Mouse (Mus musculus) hindbrain, embryonic 14.5 days (tissue): Measurements from ENCODE around the gene F830045P16Rik. TPM values are rescaled to one million over a fixed set of nuclear protein-coding genes. Genes with fewer than 3 reads are reported as not detected.
"Not testable (repeated sequence)": the region's sequence is repeated elsewhere in the genome, so short reads cannot be mapped to it uniquely, and the experiment has no call there.

Experiments used
- ATAC-seq: fragments of 200-750 bp; cut with Nextera tagmentation; 2 replicates; pipeline ENCODE4 v1.8.0; 2017; ENCODE audit warnings: moderate number of reproducible peaks, mild to moderate bottlenecking, moderate TSS enrichment, moderate library complexity; ENCODE audit not compliant: low FRiP score
- DNase-seq: peaks from one replicate; pipeline ENCODE4 v3.0.0-alpha.2; 2015; ENCODE audit warnings: low spot score
- H3K27ac ChIP-seq: fragments of 300-500 bp; sonication (generic); 2 replicates; pipeline ENCODE4 v1.5.1; 2014; ENCODE audit warnings: mild to moderate bottlenecking, moderate library complexity
- H3K27me3 ChIP-seq: fragments of 300-500 bp; sonication (generic); 2 replicates; pipeline ENCODE4 v1.6.1; 2014; ENCODE audit warnings: mild to moderate bottlenecking, low read length, mixed read lengths; ENCODE audit not compliant: control insufficient read depth, insufficient read depth
- H3K36me3 ChIP-seq: fragments of 300-500 bp; sonication (generic); replicated peaks from 2 replicates; pipeline ENCODE4 v1.6.1; 2014; ENCODE audit not compliant: control insufficient read depth, insufficient read depth
- H3K4me1 ChIP-seq: fragments of 300-500 bp; sonication (generic); replicated peaks from 2 replicates; pipeline ENCODE4 v1.6.1; 2014; ENCODE audit warnings: antibody characterized with exemption, low read length, mixed read lengths; ENCODE audit not compliant: control insufficient read depth, insufficient read depth
- H3K4me2 ChIP-seq: fragments of 300-500 bp; sonication (generic); replicated peaks from 2 replicates; pipeline ENCODE4 v1.6.1; 2014; ENCODE audit warnings: mild to moderate bottlenecking, moderate library complexity
- H3K4me3 ChIP-seq: fragments of 300-500 bp; sonication (generic); replicated peaks from 2 replicates; pipeline ENCODE4 v1.5.1; 2014; ENCODE audit warnings: mild to moderate bottlenecking, low read length
- H3K9ac ChIP-seq: fragments of 300-500 bp; sonication (generic); 2 replicates; pipeline ENCODE4 v1.6.1; 2014
- H3K9me3 ChIP-seq: fragments of 300-500 bp; sonication (generic); 2 replicates; pipeline ENCODE4 v1.6.1; 2016; ENCODE audit warnings: low read length; ENCODE audit not compliant: control insufficient read depth
- WGBS: fragments of 180-500 bp; shearing (Covaris S2); extraction: QIAGEN DNeasy Blood & Tissue Kit; methylation state at CpG from one replicate; pipeline ENCODE4 v1.1.7; 2014; 5-methylcytosine and 5-hydroxymethylcytosine counted together
- polyA plus RNA-seq: library from polyadenylated mRNA; unstranded; fragments of >200 nt; fragmentation: Nextera tagmentation; extraction: Ambion mirVana; gene quantifications from 2 replicates; pipeline ENCODE4 v1.2.1, GENCODE M21; 2014

Gene F830045P16Rik
- polyA plus RNA-seq, 1 experiment from 2014 or later: not detected

DNA sequence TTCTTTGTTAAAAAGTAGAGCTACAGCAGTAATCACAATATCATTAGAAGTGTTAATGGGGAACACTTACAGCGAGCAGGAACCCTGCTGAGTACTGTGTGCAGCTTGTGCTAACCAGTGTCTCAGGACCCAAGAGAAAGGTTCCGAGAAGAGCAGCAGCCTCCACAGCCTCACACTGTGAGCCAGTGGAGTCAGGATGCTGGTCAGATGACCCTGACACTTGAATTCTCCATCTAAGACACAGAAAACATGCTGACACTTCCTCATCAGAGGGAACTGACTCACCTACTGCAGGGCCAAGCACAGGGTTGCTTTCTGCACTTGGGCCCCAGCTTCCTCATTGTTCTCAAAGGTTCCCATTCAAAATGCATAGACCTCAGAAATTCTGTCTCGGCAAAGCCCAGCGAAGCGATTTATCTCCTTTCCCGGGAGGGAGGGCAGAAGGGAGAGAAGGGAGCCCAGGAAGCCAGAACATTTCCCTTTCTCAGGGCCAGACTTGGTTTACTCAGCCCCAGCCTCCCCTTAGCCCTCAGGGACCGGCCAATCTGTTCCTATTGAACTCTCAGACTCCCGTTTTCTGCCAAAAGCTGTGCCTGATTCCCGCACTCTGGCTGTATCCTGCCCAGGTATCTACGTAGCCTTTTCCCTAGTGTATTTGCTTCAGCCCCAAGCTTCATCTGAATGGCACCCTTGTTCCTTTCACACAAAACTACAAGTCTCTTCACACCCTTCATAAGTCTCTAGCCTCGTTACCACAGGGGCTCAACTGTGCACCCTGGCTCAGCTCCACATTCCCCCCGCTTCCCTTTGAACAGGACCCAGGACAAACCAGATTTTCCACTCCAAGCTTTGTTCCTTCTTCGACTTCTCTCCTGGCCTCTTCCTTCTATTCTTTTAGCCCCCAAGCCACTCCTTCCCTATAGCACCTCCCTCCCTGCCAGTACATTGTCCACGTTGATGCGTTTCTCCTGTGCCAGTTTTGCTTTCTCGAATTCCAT is 21.2 kb downstream of the F830045P16Rik start:
- H3K4me1 ChIP-seq: peaks cover 8% of the 10 kb centered on the region; the same call in 1 of the 2 replicates
- H3K4me3 ChIP-seq: no peak overlapping the region
- H3K9ac ChIP-seq: no peak overlapping the region
- no peaks in the 10 kb centered on the region for H3K36me3 ChIP-seq
- H3K27me3 ChIP-seq: no peaks in the 10 kb centered on the region
- ATAC-seq: no peak
- DNase-seq: no peak
- no peak overlapping the region for H3K4me2 ChIP-seq
- H3K27ac ChIP-seq: no peak overlapping the region
- H3K9me3 ChIP-seq: no peaks in the 10 kb centered on the region
- 47% methylated on average over 16 of the region's 16 CpGs for WGBS

- no peaks in the 10 kb centered on the region for H3K9me3 ChIP-seq
- H3K4me1 ChIP-seq: peaks cover 8% of the 10 kb centered on the region; the same call in 1 of the 2 replicates
- DNase-seq: no peak
- no peaks in the 10 kb centered on the region for H3K27me3 ChIP-seq
- no peak overlapping the region for H3K27ac ChIP-seq
- ATAC-seq: no peak
- no peak overlapping the region for H3K4me3 ChIP-seq
- H3K9ac ChIP-seq: no peak overlapping the region
- no peak overlapping the region for H3K4me2 ChIP-seq
- H3K36me3 ChIP-seq: no peaks in the 10 kb centered on the region
These were observed 22.1 kb downstream of the F830045P16Rik start for GRCm38 (mm10) chr2:129514401-129514667.

- DNase-seq (no peak), ATAC-seq (no peak)
- Histone ChIP-seq H3K9me3 (no peaks in the 10 kb centered on the region), H3K4me2 (no peak overlapping the region), H3K4me1 (peaks cover 8% of the 10 kb centered on the region; the same call in 1 of the 2 replicates), H3K27ac (no peak overlapping the region), H3K36me3 (no peaks in the 10 kb centered on the region), H3K27me3 (no peaks in the 10 kb centered on the region), H3K9ac (no peak overlapping the region), H3K4me3 (no peak overlapping the region)
- 83% methylated on average over 6 of the region's 6 CpGs for WGBS
These were observed 22.6 kb downstream of the F830045P16Rik start for GRCm38 (mm10) chr2:129513546-129514400.

- H3K27ac ChIP-seq, H3K9ac ChIP-seq, H3K27me3 ChIP-seq, H3K4me2 ChIP-seq, H3K4me1 ChIP-seq, H3K4me3 ChIP-seq, DNase-seq, ATAC-seq, H3K9me3 ChIP-seq, H3K36me3 ChIP-seq: not testable (repeated sequence)
- WGBS: 91% methylated on average over 7 of the region's 7 CpGs
These were observed 24.3 kb downstream of the F830045P16Rik start for GRCm38 (mm10) chr2:129512147-129512546.

DNA sequence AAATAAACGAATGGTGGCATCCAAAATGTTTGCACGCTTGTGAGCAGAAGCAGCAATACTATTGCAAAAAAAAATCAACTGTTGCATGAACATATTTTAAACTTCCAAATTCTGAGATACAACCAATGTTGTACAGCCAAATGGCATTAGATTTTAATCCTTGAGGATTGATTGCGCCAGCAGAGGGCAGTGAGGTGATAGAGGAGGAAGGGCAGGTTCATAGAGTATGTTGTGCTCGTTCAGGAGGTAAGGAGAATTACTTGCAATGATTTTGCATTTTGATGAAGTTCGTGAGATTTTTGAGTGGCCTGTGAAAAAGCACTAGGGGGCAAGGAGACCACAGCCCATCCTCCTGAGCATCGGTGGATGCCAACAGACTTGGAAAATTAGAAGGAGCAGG is 33.8 kb downstream of the F830045P16Rik start:
- ATAC-seq (no peak), DNase-seq (peak; percentile 79)
- Histone ChIP-seq H3K4me3 (no peak overlapping the region), H3K27me3 (no peaks in the 10 kb centered on the region), H3K4me1 (no peaks in the 10 kb centered on the region), H3K36me3 (no peaks in the 10 kb centered on the region), H3K27ac (no peak overlapping the region), H3K9ac (no peak overlapping the region), H3K9me3 (no peaks in the 10 kb centered on the region), H3K4me2 (no peak overlapping the region)
- WGBS: 26% methylated on average over 6 of the region's 6 CpGs

GRCm38 (mm10) chr2:129489496-129490285 is 46.7 kb downstream of the F830045P16Rik start:
- no peak overlapping the region for H3K4me3 ChIP-seq
- H3K27me3 ChIP-seq: no peaks in the 10 kb centered on the region
- H3K27ac ChIP-seq: no peak overlapping the region
- H3K4me1 ChIP-seq: no peaks in the 10 kb centered on the region
- no peak overlapping the region for H3K4me2 ChIP-seq
- H3K9ac ChIP-seq: no peak overlapping the region
- no peaks in the 10 kb centered on the region for H3K36me3 ChIP-seq
- DNase-seq (no peak), ATAC-seq (no peak)
- WGBS: 80% methylated on average over 3 of the region's 3 CpGs
- no peaks in the 10 kb centered on the region for H3K9me3 ChIP-seq

DNA sequence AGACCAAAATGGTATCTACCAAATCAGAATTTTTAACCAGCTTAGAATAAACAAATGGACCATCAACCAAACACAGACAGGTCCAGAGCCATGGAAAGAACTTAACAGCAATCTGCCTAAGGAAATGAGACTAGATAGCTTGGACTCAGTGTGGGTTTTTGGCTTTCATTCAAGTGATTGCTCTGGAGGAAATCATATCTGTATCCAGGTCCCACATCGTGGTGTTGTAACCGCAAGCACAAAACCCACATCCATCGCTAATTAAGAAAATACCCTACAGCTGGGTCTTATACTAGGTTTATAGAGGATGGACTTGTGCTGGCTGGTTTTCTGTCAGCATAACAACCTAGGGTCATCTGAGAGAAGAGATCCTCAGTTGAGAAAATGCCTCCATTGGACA is 53.3 kb downstream of the F830045P16Rik start:
- WGBS: 92% methylated on average over 3 of the region's 3 CpGs
- H3K9ac ChIP-seq: no peak overlapping the region

DNA sequence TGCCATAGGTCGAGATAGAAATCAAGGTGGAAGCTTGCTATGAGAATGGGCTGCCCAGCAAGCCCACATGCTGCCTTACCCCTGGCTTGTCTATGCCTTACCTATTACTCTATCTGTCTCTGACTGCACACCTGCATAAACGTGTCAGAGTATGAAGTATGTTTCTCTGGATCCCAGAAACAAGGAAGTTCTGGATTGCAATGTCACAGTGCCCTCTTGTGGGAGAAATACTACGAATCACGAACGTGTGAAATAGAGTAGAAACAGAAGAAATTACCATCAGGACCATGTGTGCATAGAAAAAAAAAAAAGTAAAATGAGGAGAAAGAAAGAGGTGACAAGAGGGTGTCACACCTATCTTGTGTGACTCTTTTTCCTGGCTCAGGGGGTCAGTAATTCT is 64.5 kb downstream of the F830045P16Rik start:
- no peak overlapping the region for H3K27ac ChIP-seq
- H3K36me3 ChIP-seq: no peaks in the 10 kb centered on the region
- ATAC-seq (no peak), DNase-seq (peak; percentile 81)
- WGBS: 26% methylated on average over 5 of the region's 5 CpGs
- H3K27me3 ChIP-seq: no peaks in the 10 kb centered on the region
- H3K9me3 ChIP-seq: no peaks in the 10 kb centered on the region
- no peak overlapping the region for H3K4me3 ChIP-seq
- no peak overlapping the region for H3K9ac ChIP-seq
- H3K4me2 ChIP-seq: no peak overlapping the region
- H3K4me1 ChIP-seq: no peaks in the 10 kb centered on the region

More for the DNA sequence above, 53.3 kb downstream of the F830045P16Rik start:
- Histone ChIP-seq H3K4me1 (no peaks in the 10 kb centered on the region), H3K36me3 (no peaks in the 10 kb centered on the region), H3K27me3 (no peaks in the 10 kb centered on the region), H3K9me3 (no peaks in the 10 kb centered on the region), H3K4me2 (no peak overlapping the region), H3K27ac (no peak overlapping the region), H3K4me3 (no peak overlapping the region)
- no peak for ATAC-seq
- DNase-seq: no peak

- H3K4me2 ChIP-seq: no peak overlapping the region
- H3K9ac ChIP-seq: no peak overlapping the region
- no peaks in the 10 kb centered on the region for H3K9me3 ChIP-seq
- WGBS: 77% methylated on average over 2 of the region's 2 CpGs
- H3K27me3 ChIP-seq: no peaks in the 10 kb centered on the region
- ATAC-seq (no peak), DNase-seq (no peak)
- no peaks in the 10 kb centered on the region for H3K36me3 ChIP-seq
- no peak overlapping the region for H3K27ac ChIP-seq
- H3K4me3 ChIP-seq: no peak overlapping the region
- H3K4me1 ChIP-seq: no peaks in the 10 kb centered on the region
These were observed 65.6 kb downstream of the F830045P16Rik start for GRCm38 (mm10) chr2:129470839-129471238.
